Mouse (Mus musculus) embryonic facial prominence, embryonic 11.5 days (tissue): ENCODE results near the gene Plpp7. TPM values are rescaled to one million over a fixed set of nuclear protein-coding genes. Genes with fewer than 3 reads are reported as not detected.

Experiments
- ATAC-seq: fragments of 200-750 bp; cut with Nextera tagmentation; replicated peaks from 2 replicates; pipeline ENCODE4 v1.8.0; 2017; ENCODE audit warnings: low read depth; ENCODE audit not compliant: insufficient number of reproducible peaks, low FRiP score, low TSS enrichment
- DNase-seq: peaks from one replicate; pipeline ENCODE4 v3.0.0-alpha.2; 2015; ENCODE audit warnings: low spot score
- H3K27ac ChIP-seq: fragments of 300-500 bp; sonication (generic); replicated peaks from 2 replicates; pipeline ENCODE4 v1.5.1; 2014; ENCODE audit warnings: mild to moderate bottlenecking, low read depth, low read length, control low read depth
- H3K27me3 ChIP-seq: fragments of 300-500 bp; sonication (generic); 2 replicates; pipeline ENCODE4 v1.6.1; 2014; ENCODE audit warnings: mild to moderate bottlenecking, low read length, moderate library complexity, mixed read lengths; ENCODE audit not compliant: control insufficient read depth, insufficient read depth
- H3K36me3 ChIP-seq: fragments of 300-500 bp; sonication (generic); replicated peaks from 2 replicates; pipeline ENCODE4 v1.6.1; 2014; ENCODE audit warnings: low read depth, mild to moderate bottlenecking, low read length, moderate library complexity, mixed read lengths; ENCODE audit not compliant: control insufficient read depth, insufficient read depth
- H3K4me1 ChIP-seq: fragments of 300-500 bp; sonication (generic); 2 replicates; pipeline ENCODE4 v1.6.1; 2014; ENCODE audit warnings: low read length, mixed read lengths; ENCODE audit not compliant: control insufficient read depth, insufficient read depth
- H3K4me2 ChIP-seq: fragments of 300-500 bp; sonication (generic); 2 replicates; pipeline ENCODE4 v1.6.1; 2014; ENCODE audit warnings: low read depth, mild to moderate bottlenecking, control low read depth, low read length, moderate library complexity
- H3K4me3 ChIP-seq: fragments of 300-500 bp; sonication (generic); 2 replicates; pipeline ENCODE4 v1.5.1; 2014; ENCODE audit warnings: low read depth, low read length, control low read depth
- H3K9ac ChIP-seq: fragments of 300-500 bp; sonication (generic); replicated peaks from 2 replicates; pipeline ENCODE4 v1.6.1; 2014; ENCODE audit warnings: mild to moderate bottlenecking, control low read depth, low read length
- H3K9me3 ChIP-seq: fragments of 300-500 bp; sonication (generic); replicated peaks from 2 replicates; pipeline ENCODE4 v1.6.1; 2016; ENCODE audit warnings: mild to moderate bottlenecking, low read length, inconsistent platforms, mixed read lengths; ENCODE audit not compliant: control insufficient read depth
- WGBS: fragments of 180-500 bp; shearing (Covaris S2); extraction: QIAGEN DNeasy Blood & Tissue Kit; methylation state at CpG from one replicate; pipeline ENCODE4 v1.1.7; 2014; 5-methylcytosine and 5-hydroxymethylcytosine counted together
- polyA plus RNA-seq: library from polyadenylated mRNA; unstranded; fragments of >200 nt; fragmentation: Nextera tagmentation; extraction: Ambion mirVana; gene quantifications from 2 replicates; pipeline ENCODE4 v1.2.1, GENCODE M21; 2014

The Plpp7 gene
- polyA plus RNA-seq, 1 experiment from 2014 or later, result 3.5 TPM

GRCm38 (mm10) chr2:32077744-32078143, 17.6 kb upstream of the Plpp7 start:
- WGBS, result 88% methylated on average over 10 of the region's 10 CpGs
- H3K27ac ChIP-seq, result no peak overlapping the region

GRCm38 (mm10) chr2:32078522-32078921, 16.8 kb upstream of the Plpp7 start:
- Histone ChIP-seq H3K4me3 (no peak overlapping the region), H3K27ac (no peak overlapping the region), H3K4me2 (no peak overlapping the region), H3K4me1 (peaks cover 4% of the 10 kb centered on the region), H3K36me3 (no peaks in the 10 kb centered on the region), H3K9ac (no peak overlapping the region), H3K9me3 (no peaks in the 10 kb centered on the region), H3K27me3 (peaks cover 18% of the 10 kb centered on the region)
- ATAC-seq (no peak), DNase-seq (no peak)
- WGBS, result 33% methylated on average over 8 of the region's 8 CpGs

More at GRCm38 (mm10) chr2:32077744-32078143, 17.6 kb upstream of the Plpp7 start:
- DNase-seq, result no peak
- Histone ChIP-seq H3K4me2 (no peak overlapping the region), H3K4me1 (no peaks in the 10 kb centered on the region), H3K36me3 (no peaks in the 10 kb centered on the region), H3K9me3 (no peaks in the 10 kb centered on the region), H3K9ac (no peak overlapping the region), H3K27me3 (peaks cover 10% of the 10 kb centered on the region), H3K4me3 (no peak overlapping the region)
- ATAC-seq, result no peak

GRCm38 (mm10) chr2:32079191-32079725, 16.1 kb upstream of the Plpp7 start:
- DNase-seq (no peak), ATAC-seq (no peak)
- peaks cover 11% of the 10 kb centered on the region for H3K4me1 ChIP-seq
- H3K4me2 ChIP-seq, result no peak overlapping the region
- H3K27me3 ChIP-seq, result peaks cover 25% of the 10 kb centered on the region
- H3K9ac ChIP-seq, result no peak overlapping the region
- WGBS, result 91% methylated on average over 14 of the region's 14 CpGs
- H3K4me3 ChIP-seq, result no peak overlapping the region
- H3K9me3 ChIP-seq, result no peaks in the 10 kb centered on the region
- H3K27ac ChIP-seq, result no peak overlapping the region
- H3K36me3 ChIP-seq, result no peaks in the 10 kb centered on the region

- DNase-seq, result no peak
- Histone ChIP-seq H3K27ac (no peak overlapping the region), H3K4me3 (no peak overlapping the region), H3K27me3 (peaks cover 31% of the 10 kb centered on the region), H3K9me3 (no peaks in the 10 kb centered on the region), H3K4me1 (peaks cover 11% of the 10 kb centered on the region), H3K4me2 (no peak overlapping the region), H3K9ac (no peak overlapping the region), H3K36me3 (no peaks in the 10 kb centered on the region)
- WGBS, result 92% methylated on average over 3 of the region's 3 CpGs
- ATAC-seq, result no peak
These were observed 14.6 kb upstream of the Plpp7 start for GRCm38 (mm10) chr2:32080681-32081080.

- Histone ChIP-seq H3K4me1 (peaks cover 11% of the 10 kb centered on the region), H3K27me3 (peaks cover 34% of the 10 kb centered on the region), H3K36me3 (no peaks in the 10 kb centered on the region), H3K9me3 (no peaks in the 10 kb centered on the region), H3K27ac (no peak overlapping the region), H3K4me3 (no peak overlapping the region), H3K4me2 (no peak overlapping the region), H3K9ac (no peak overlapping the region)
- 86% methylated on average over 14 of the region's 14 CpGs for WGBS
- ATAC-seq, result no peak
- DNase-seq, result no peak
These were observed 13.9 kb upstream of the Plpp7 start for GRCm38 (mm10) chr2:32081296-32081929.

- Histone ChIP-seq H3K4me1 (peaks cover 11% of the 10 kb centered on the region), H3K4me3 (peak overlapping the region; percentile 68; the same call in 1 of the 2 replicates), H3K36me3 (no peaks in the 10 kb centered on the region), H3K9me3 (no peaks in the 10 kb centered on the region), H3K4me2 (peak overlapping the region; percentile 21), H3K27me3 (peaks cover 34% of the 10 kb centered on the region), H3K27ac (no peak overlapping the region), H3K9ac (peak overlapping the region; percentile 13; the same call in 1 of the 2 replicates)
- DNase-seq, result no peak
- ATAC-seq, result no peak
- WGBS, result 44% methylated on average over 2 of the region's 2 CpGs
These were observed 13.1 kb upstream of the Plpp7 start for GRCm38 (mm10) chr2:32082229-32082628.

- ATAC-seq, result no peak
- WGBS, result under 1% methylated on average over 91 of the region's 91 CpGs
- H3K4me1 ChIP-seq, result peaks cover 14% of the 10 kb centered on the region
- H3K9me3 ChIP-seq, result no peaks in the 10 kb centered on the region
- H3K4me2 ChIP-seq, result peak overlapping the region; percentile 100
- DNase-seq, result peak; percentile 48
- H3K9ac ChIP-seq, result peak overlapping the region; percentile 51
- no peak overlapping the region for H3K27ac ChIP-seq
- no peaks in the 10 kb centered on the region for H3K36me3 ChIP-seq
- peaks cover 44% of the 10 kb centered on the region for H3K27me3 ChIP-seq
- H3K4me3 ChIP-seq, result peak overlapping the region; percentile 68
These were observed 11.9 kb upstream of the Plpp7 start for GRCm38 (mm10) chr2:32083159-32084011.
